Mouse (Mus musculus): ENCODE data around the gene Plpp3. TPM values are rescaled to one million over a fixed set of nuclear protein-coding genes. Genes with fewer than 3 reads are reported as not detected.

The Plpp3 gene
- total RNA-seq, 1 experiment from 2014 or later, result 0.27 TPM

GRCm38 (mm10) chr4:105208977-105209376 is 51.8 kb downstream of the Plpp3 start:
- no peak for ATAC-seq (replicated peaks; ENCODE audit: low read depth, poor library complexity, severe bottlenecking)

GRCm38 (mm10) chr4:105213314-105213713 is 56.2 kb downstream of the Plpp3 start:
- ATAC-seq (replicated peaks; ENCODE audit: low read depth, poor library complexity, severe bottlenecking), result no peak

- no peak for ATAC-seq (replicated peaks; ENCODE audit: low read depth, poor library complexity, severe bottlenecking)
Measured at GRCm38 (mm10) chr4:105214438-105214837, 57.3 kb downstream of the Plpp3 start.

- no peak for ATAC-seq (replicated peaks; ENCODE audit: low read depth, poor library complexity, severe bottlenecking)
Measured at GRCm38 (mm10) chr4:105215726-105216410, 58.7 kb downstream of the Plpp3 start.

GRCm38 (mm10) chr4:105218202-105218601 is 61.1 kb downstream of the Plpp3 start:
- ATAC-seq (replicated peaks; ENCODE audit: low read depth, poor library complexity, severe bottlenecking), result no peak

- no peak for ATAC-seq (replicated peaks; ENCODE audit: low read depth, poor library complexity, severe bottlenecking)
Measured at GRCm38 (mm10) chr4:105219316-105219715, 62.2 kb downstream of the Plpp3 start.

GRCm38 (mm10) chr4:105220849-105221248 is 63.7 kb downstream of the Plpp3 start:
- ATAC-seq (replicated peaks; ENCODE audit: low read depth, poor library complexity, severe bottlenecking), result no peak

GRCm38 (mm10) chr4:105221256-105221840 is 64.2 kb downstream of the Plpp3 start:
- no peak for ATAC-seq (replicated peaks; ENCODE audit: low read depth, poor library complexity, severe bottlenecking)

- ATAC-seq (replicated peaks; ENCODE audit: low read depth, poor library complexity, severe bottlenecking), result no peak
Measured at GRCm38 (mm10) chr4:105223101-105223924, 66.2 kb downstream of the Plpp3 start.

- no peak for ATAC-seq (replicated peaks; ENCODE audit: low read depth, poor library complexity, severe bottlenecking)
Measured at GRCm38 (mm10) chr4:105223925-105224300, 66.8 kb downstream of the Plpp3 start.

- ATAC-seq (replicated peaks; ENCODE audit: low read depth, poor library complexity, severe bottlenecking), result peak; percentile 98
Measured at GRCm38 (mm10) chr4:105225512-105225911, 68.4 kb downstream of the Plpp3 start.

- ATAC-seq (replicated peaks; ENCODE audit: low read depth, poor library complexity, severe bottlenecking), result no peak
Measured at GRCm38 (mm10) chr4:105226351-105226750, 69.2 kb downstream of the Plpp3 start.

GRCm38 (mm10) chr4:105230127-105230526 is 73.0 kb downstream of the Plpp3 start:
- ATAC-seq (replicated peaks; ENCODE audit: low read depth, poor library complexity, severe bottlenecking), result no peak

GRCm38 (mm10) chr4:105240233-105240632 is 83.1 kb downstream of the Plpp3 start:
- no peak for ATAC-seq (replicated peaks; ENCODE audit: low read depth, poor library complexity, severe bottlenecking)

- no peak for ATAC-seq (replicated peaks; ENCODE audit: low read depth, poor library complexity, severe bottlenecking)
Measured at GRCm38 (mm10) chr4:105244931-105245330, 87.8 kb downstream of the Plpp3 start.

GRCm38 (mm10) chr4:105245479-105245944 is 88.4 kb downstream of the Plpp3 start:
- peak; percentile 86 for ATAC-seq (replicated peaks; ENCODE audit: low read depth, poor library complexity, severe bottlenecking)

- no peak for ATAC-seq (replicated peaks; ENCODE audit: low read depth, poor library complexity, severe bottlenecking)
Measured at GRCm38 (mm10) chr4:105246331-105246730, 89.2 kb downstream of the Plpp3 start.

- no peak for ATAC-seq (replicated peaks; ENCODE audit: low read depth, poor library complexity, severe bottlenecking)
Measured at GRCm38 (mm10) chr4:105248161-105248560, 91.0 kb downstream of the Plpp3 start.

GRCm38 (mm10) chr4:105249283-105249682 is 92.1 kb downstream of the Plpp3 start:
- ATAC-seq (replicated peaks; ENCODE audit: low read depth, poor library complexity, severe bottlenecking), result no peak

GRCm38 (mm10) chr4:105250946-105251345 is 93.8 kb downstream of the Plpp3 start:
- ATAC-seq (replicated peaks; ENCODE audit: low read depth, poor library complexity, severe bottlenecking), result no peak

- no peak for ATAC-seq (replicated peaks; ENCODE audit: low read depth, poor library complexity, severe bottlenecking)
Measured at GRCm38 (mm10) chr4:105252044-105252443, 94.9 kb downstream of the Plpp3 start.

All from common myeloid progenitor, adult 5-6 weeks (primary cell).